Mouse (Mus musculus): Measurements from ENCODE around the gene Gkap1. TPM values are rescaled to one million over a fixed set of nuclear protein-coding genes. Genes with fewer than 3 reads are reported as not detected.

Gene Gkap1
- under 1 TPM; 0.22 to 0.74 TPM for polyA plus RNA-seq (2017; shearing (Covaris generic))

GRCm38 (mm10) chr13:58275599-58275998 is at the start of gene Gkap1:
Gkap1 (minus strand) TSS chr13:58275699.
- ATAC-seq: no peak

GRCm38 (mm10) chr13:58317768-58318167 is 42.3 kb upstream of the Gkap1 start:
- ATAC-seq: no peak

GRCm38 (mm10) chr13:58314991-58315390 is 39.5 kb upstream of the Gkap1 start:
- ATAC-seq: no peak

GRCm38 (mm10) chr13:58313758-58314157 is 38.3 kb upstream of the Gkap1 start:
- ATAC-seq: no peak

DNA sequence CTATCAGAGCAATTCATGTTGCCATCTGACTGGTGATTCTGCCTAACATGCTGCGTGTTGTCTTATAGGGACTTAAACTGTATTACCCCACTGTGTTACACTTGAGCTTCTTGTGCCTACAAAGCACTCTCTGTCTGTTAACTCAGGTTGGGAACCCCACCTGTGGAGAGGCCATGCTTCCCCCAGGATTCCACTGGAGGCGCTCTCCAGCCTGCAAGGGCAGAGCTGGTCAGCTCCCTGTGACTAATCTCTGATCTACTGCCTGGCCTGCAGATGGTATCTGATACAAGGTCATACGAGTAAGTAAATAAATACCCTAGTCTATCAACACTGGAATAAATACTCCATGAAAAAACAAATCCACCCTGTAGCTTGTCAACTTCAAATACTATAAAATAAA is 35.9 kb upstream of the Gkap1 start:
- no peak for ATAC-seq

GRCm38 (mm10) chr13:58309499-58309898 is 34.0 kb upstream of the Gkap1 start:
- ATAC-seq: no peak

DNA sequence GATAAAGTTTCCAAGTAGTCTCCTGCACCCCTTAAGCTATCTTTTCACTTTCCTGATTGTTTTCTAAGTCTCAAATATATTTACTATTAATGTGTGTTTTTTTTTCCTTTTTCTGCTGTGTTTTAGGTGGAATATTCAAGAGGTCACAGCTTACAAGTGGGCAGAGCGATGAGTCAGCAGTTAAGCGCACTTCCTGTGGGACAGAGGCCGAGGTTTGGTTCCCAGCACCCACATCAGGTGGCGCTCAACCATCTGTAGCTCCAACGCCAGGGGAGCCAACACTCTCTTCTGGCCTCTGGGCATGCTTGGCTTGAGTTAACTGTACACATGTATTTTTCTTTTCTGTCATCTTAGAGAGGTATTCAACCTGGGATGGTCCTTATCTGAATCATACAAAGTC is 32.0 kb upstream of the Gkap1 start:
- no peak for ATAC-seq

GRCm38 (mm10) chr13:58305230-58305629 is 29.7 kb upstream of the Gkap1 start:
- ATAC-seq: no peak

- ATAC-seq: no peak
Measured at GRCm38 (mm10) chr13:58302421-58303145, 27.1 kb upstream of the Gkap1 start.

DNA sequence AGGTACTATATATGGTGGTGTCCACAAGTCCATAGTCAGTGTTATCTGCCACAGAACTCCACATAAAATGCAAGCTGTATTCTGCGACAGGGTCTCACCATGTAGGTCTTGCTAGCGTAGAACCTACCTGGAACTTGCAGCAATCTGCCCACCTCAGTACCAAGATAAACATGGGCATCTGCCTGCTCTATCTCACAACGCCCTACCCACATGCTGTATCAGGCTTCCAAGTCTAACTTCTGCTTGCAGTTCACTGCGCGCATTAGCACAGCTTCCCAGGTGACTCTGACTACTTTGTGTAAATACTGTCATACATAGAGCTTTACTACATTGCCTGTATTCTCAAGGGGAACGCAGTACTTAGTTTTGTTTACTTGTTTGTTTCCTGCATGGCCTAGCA is 26.5 kb upstream of the Gkap1 start:
- no peak for ATAC-seq

- no peak for ATAC-seq
Measured at GRCm38 (mm10) chr13:58298756-58299155, 23.3 kb upstream of the Gkap1 start.

GRCm38 (mm10) chr13:58295582-58295981 is 20.1 kb upstream of the Gkap1 start:
- ATAC-seq: no peak

DNA sequence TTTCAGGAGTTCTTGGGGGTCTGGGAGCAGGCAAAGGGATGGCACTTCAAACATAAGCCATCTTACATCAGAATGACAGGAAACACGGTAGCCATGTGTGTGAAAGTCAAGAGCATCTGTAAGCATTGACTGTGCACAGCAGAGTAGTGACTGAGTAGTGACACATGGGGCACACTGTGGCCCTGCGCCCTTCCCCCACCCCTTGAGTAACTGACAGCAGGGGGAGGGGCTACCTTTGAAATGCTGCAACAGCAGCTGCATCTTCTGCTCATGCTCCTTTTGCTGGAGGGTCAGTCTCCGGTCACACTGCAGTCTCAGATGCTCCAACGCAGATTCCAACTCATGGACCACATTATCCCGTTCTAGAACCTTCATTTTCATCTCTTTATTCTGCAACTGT is 17.3 kb upstream of the Gkap1 start:
- no peak for ATAC-seq

- no peak for ATAC-seq
Measured at GRCm38 (mm10) chr13:58289308-58289707, 13.8 kb upstream of the Gkap1 start.

DNA sequence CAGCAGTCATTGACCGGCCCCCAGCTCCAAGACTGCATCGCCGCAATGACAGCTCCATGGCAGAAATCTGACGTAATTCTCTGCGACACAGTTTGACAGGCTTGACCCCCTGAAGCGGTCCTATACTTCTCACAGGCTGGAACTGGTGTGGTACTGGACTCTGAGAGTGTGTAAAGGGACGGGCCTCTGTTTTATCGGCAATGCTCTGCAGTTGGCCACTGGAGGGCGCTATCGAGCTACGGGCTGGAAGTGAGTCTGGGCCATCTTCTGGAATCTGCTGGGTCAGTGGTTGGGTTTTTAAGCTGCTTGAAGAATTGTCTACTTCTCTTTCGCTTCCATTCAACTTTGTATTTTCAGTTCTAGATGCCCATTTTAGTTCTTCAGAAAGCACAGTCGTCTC is 12.3 kb upstream of the Gkap1 start:
- no peak for ATAC-seq

GRCm38 (mm10) chr13:58283466-58283865 is 8.0 kb upstream of the Gkap1 start:
- no peak for ATAC-seq

DNA sequence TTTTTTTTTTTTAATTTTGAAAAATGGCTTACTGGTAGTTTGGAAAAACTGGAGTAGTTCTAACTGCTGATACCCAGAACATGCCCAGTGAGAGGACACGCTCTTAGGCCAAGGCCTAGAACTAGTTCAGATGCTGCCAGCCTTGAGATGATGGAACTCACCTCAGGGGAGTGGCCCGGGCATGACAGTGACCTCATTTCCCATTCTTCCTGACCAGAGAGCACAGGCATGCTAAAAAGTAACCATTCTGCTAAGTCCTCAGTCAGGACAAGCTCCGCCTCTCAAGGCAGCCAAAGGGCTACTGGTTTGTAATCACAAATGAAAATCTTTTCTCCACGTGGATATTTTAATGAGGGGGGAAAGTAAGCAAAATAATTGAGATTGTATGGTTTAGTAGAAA is 6.4 kb upstream of the Gkap1 start:
- ATAC-seq: no peak

DNA sequence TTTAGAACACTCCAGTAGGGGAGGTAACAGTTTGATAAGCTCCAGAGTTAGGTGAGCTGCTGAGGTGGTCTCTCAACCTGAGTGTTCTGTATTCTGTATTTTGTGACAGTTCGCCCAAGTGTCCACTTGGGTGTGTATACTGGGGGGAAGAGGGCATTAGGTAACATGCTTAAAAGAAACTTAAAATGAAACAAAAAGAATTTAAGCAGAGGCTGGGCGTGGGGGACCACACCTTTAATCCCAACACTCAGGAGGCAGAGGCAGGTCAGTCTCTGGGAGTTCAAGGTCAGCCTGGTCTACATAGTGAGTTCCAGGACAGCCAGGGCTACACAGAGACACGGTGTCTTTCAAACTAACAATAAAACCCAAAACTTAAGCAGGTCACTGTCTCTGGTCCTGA is 5.0 kb upstream of the Gkap1 start:
- ATAC-seq: no peak

DNA sequence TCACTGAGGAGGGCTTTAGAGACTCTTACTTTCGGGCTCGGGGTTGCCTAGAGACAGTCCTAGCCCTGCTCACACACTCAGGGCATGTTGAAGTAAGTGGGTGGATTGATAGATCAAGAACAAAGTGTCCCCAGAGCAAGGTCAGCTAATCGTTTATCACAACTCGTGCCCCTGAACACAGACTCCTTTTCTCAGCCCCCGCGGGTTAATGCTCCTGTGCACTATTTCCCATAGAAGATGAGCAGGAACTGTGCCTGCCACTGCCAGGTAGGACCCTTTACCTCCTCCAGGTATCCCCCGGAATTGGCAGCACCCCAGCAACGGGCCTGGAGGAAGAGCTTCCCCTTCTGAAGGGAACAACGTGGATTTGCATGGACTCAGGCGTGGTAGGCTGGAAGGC is 757 bp upstream of the Gkap1 start:
- no peak for ATAC-seq

GRCm38 (mm10) chr13:58275076-58275475 is 423 bp downstream of the Gkap1 start:
- no peak for ATAC-seq

DNA sequence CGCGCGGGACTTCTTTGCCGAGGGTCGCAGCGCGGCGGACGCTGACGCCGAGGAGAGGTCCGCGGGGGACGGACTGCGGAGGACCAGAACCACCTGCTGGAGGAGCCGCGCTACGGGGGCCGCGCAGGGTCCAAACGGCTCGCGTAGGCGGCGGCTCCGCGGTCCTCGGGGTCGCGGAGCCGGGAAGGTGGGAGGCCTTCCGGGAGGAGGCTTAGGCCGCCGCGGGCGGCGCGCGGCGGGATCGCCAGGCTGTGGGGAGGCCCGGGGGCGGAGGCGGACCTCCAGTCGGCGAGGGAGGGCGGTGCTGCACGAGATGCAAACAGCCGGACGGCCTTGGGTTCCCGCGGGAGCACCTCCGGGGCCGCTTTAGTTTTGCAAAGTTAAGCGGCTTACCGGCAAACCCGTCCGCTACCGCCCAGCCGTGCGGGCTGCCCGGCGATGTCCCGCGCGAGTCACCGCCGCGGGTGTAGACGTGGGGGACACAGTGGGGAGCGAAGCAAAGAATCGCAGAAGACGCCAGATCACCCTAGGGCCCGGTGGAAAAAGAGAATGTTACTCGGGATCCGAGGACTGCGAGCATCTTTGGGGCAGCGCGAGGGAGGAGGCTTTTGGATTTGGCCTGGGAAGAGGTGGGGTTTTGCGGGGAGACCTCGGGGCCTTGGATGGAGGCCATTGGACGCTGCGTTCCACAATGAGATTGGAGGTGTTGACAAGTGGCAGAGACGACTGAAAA is 1.1 kb downstream of the Gkap1 start:
- ATAC-seq: peak; percentile 33

DNA sequence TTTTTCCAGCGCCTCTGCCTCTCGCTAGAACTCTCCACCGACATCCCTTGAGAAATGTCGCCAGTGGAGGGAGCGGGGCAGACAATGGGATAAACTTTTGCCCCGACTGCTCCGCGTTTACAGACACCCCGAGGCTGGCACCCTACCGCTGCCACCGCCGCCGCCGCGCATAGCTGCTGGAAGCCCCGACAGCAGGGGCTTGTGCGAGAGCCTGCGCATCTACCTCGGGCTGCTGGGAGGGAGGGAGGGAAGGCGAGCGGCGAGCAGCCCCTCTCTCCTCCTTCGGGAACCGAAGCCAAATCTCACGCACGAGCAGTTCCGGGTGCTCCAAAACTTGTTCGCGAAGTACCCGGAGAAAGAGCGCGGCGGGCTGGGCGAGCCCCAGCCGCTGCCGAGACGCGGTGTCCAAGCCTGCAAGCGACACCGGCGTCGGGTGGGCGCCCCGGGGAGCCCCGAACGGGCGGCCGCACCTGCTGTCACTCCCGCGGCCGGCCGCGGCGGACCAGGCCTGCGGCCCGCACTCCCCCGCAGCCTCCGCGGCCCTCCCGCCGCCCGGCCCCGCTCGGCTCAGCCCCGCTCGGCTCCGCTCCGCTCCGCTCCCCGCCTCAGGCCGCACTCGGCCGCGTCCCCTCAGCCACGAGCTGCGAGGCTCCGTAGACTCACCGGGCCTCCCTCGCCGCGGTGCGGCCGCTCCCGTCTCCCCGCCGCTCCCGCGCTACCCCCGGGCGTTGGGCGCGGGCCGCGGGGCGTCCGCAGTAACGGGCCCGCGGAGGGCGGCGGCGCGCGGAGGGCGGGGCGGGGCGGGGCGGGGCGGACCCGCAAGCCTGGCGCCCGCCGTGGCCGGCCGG is 1.9 kb downstream of the Gkap1 start:
- ATAC-seq: peak; percentile 60

GRCm38 (mm10) chr13:58266864-58267263 is 8.6 kb downstream of the Gkap1 start:
- ATAC-seq: no peak

Measured in activated CD4-positive, CD25-positive, alpha-beta regulatory T cell, adult 4 months (primary cell).